Mouse (Mus musculus) stomach, postnatal 0 days (tissue): Measurements from ENCODE around the gene Lamp3. TPM values are rescaled to one million over a fixed set of nuclear protein-coding genes. Genes with fewer than 3 reads are reported as not detected.
"Not testable (repeated sequence)": the region's sequence is repeated elsewhere in the genome, so short reads cannot be mapped to it uniquely, and the experiment has no call there.

ENCODE experiments used
- ATAC-seq: fragments of 200-750 bp; cut with Nextera tagmentation; 2 replicates; pipeline ENCODE4 v1.8.0; 2017; ENCODE audit not compliant: low FRiP score, low TSS enrichment
- DNase-seq: peaks from one replicate; pipeline ENCODE4 v3.0.0-alpha.2; 2016; ENCODE audit warnings: low spot score
- H3K27ac ChIP-seq: fragments of 300-500 bp; sonication (generic); replicated peaks from 2 replicates; pipeline ENCODE4 v1.5.1; 2014; ENCODE audit warnings: mild to moderate bottlenecking, control low read depth
- H3K27me3 ChIP-seq: fragments of 300-500 bp; sonication (generic); 2 replicates; pipeline ENCODE4 v1.6.1; 2014; ENCODE audit warnings: low read length; ENCODE audit not compliant: control insufficient read depth, insufficient read depth
- H3K36me3 ChIP-seq: fragments of 300-500 bp; sonication (generic); 2 replicates; pipeline ENCODE4 v1.6.1; 2014; ENCODE audit warnings: low read length, mixed read lengths; ENCODE audit not compliant: control insufficient read depth, insufficient read depth
- H3K4me1 ChIP-seq: fragments of 300-500 bp; sonication (generic); replicated peaks from 2 replicates; pipeline ENCODE4 v1.6.1; 2014; ENCODE audit warnings: antibody characterized with exemption; ENCODE audit not compliant: control insufficient read depth, insufficient read depth
- H3K4me2 ChIP-seq: fragments of 300-500 bp; sonication (generic); replicated peaks from 2 replicates; pipeline ENCODE4 v1.6.1; 2014; ENCODE audit warnings: low read depth, mild to moderate bottlenecking, control low read depth, moderate library complexity
- H3K4me3 ChIP-seq: fragments of 300-500 bp; sonication (generic); 2 replicates; pipeline ENCODE4 v1.5.1; 2014; ENCODE audit warnings: low read depth, low read length, control low read depth
- H3K9ac ChIP-seq: fragments of 300-500 bp; sonication (generic); 2 replicates; pipeline ENCODE4 v1.6.1; 2014; ENCODE audit warnings: mild to moderate bottlenecking, low read length, control low read depth, mixed read lengths
- H3K9me3 ChIP-seq: fragments of 300-500 bp; sonication (generic); 2 replicates; pipeline ENCODE4 v1.6.1; 2016; ENCODE audit warnings: low read length; ENCODE audit not compliant: control insufficient read depth
- CTCF ChIP-seq: IDR thresholded peaks from 2 replicates; pipeline ENCODE4 v1.5.1; 2016; ENCODE audit warnings: antibody characterized with exemption, low read depth, mild to moderate bottlenecking, moderate library complexity
- EP300 ChIP-seq: optimal IDR thresholded peaks from 2 replicates; pipeline ENCODE3; 2016; ENCODE audit warnings: antibody characterized with exemption
- WGBS: fragments of 180-500 bp; shearing (Covaris S2); extraction: QIAGEN DNeasy Blood & Tissue Kit; methylation state at CpG from one replicate; pipeline ENCODE4 v1.1.7; 2014; 5-methylcytosine and 5-hydroxymethylcytosine counted together
- polyA plus RNA-seq: library from polyadenylated mRNA; unstranded; fragments of >200 nt; fragmentation: Nextera tagmentation; extraction: Ambion mirVana; gene quantifications from 2 replicates; pipeline ENCODE4 v1.2.1, GENCODE M21; 2015

Lamp3 gene
- polyA plus RNA-seq, 1 experiment from 2014 or later, result not detected

- Histone ChIP-seq H3K4me1 (no peaks in the 10 kb centered on the region), H3K9me3 (no peaks in the 10 kb centered on the region), H3K27me3 (no peaks in the 10 kb centered on the region), H3K27ac (no peak overlapping the region), H3K36me3 (no peaks in the 10 kb centered on the region), H3K4me2 (no peak overlapping the region), H3K4me3 (no peak overlapping the region), H3K9ac (no peak overlapping the region)
- 72% methylated on average over 2 of the region's 2 CpGs for WGBS
- TF ChIP-seq CTCF (no peak), EP300 (no peak)
- DNase-seq (no peak), ATAC-seq (no peak)
Measured at GRCm38 (mm10) chr16:19670768-19671357, 35.3 kb downstream of the Lamp3 start.

GRCm38 (mm10) chr16:19666312-19666711 is 39.9 kb downstream of the Lamp3 start:
- no peak overlapping the region for H3K4me2 ChIP-seq
- H3K9me3 ChIP-seq, result no peaks in the 10 kb centered on the region
- H3K9ac ChIP-seq, result no peak overlapping the region
- H3K27ac ChIP-seq, result no peak overlapping the region
- WGBS, result 38% methylated on average over 1 of the region's 1 CpGs
- H3K4me3 ChIP-seq, result no peak overlapping the region
- H3K36me3 ChIP-seq, result no peaks in the 10 kb centered on the region
- TF ChIP-seq EP300, result no peak
- TF ChIP-seq CTCF, result peak; percentile 69
- no peak for DNase-seq
- no peaks in the 10 kb centered on the region for H3K4me1 ChIP-seq
- ATAC-seq, result no peak
- no peaks in the 10 kb centered on the region for H3K27me3 ChIP-seq

DNA sequence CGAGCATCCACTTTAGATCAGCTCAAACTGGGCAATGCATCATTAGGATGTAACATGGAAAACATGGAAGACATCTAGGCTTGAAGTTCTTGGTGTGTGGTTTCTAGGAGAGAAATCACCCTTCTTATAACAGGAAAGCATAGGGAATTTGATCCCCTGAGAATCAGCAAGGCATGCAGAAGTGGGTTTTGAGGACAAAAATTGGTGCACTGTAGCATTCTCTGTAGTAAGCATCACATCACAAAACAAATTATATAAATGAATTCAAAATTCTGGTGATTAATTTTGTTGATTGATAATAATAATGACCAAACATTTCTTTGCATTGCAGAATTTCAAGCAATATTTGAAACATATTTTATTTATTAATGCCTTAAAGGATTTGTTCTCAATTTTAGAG is 76.4 kb downstream of the Lamp3 start, which contains the start of gene Olfr171:
Olfr171 (minus strand) TSS at position 101 of the 400 bp plus-strand sequence.
- TF ChIP-seq EP300, result no peak
- TF ChIP-seq CTCF, result no peak
- H3K27me3 ChIP-seq, result no peaks in the 10 kb centered on the region
- H3K36me3 ChIP-seq, result no peaks in the 10 kb centered on the region
- ATAC-seq (no peak), DNase-seq (no peak)
- 71% methylated on average over 1 of the region's 1 CpGs for WGBS
- no peaks in the 10 kb centered on the region for H3K9me3 ChIP-seq
- no peak within 1 kb of the TSS for H3K4me3 ChIP-seq
- no peak within 1 kb of the TSS for H3K27ac ChIP-seq
- H3K4me2 ChIP-seq, result no peak within 1 kb of the TSS
- no peak within 1 kb of the TSS for H3K9ac ChIP-seq
- H3K4me1 ChIP-seq, result no peaks in the 10 kb centered on the region

GRCm38 (mm10) chr16:19611782-19612181 is 94.4 kb downstream of the Lamp3 start, which contains the start of gene Olfr170:
TSS of gene Olfr170 (minus strand) at chr16:19611882.
- H3K36me3 ChIP-seq, DNase-seq, ATAC-seq, H3K4me3 ChIP-seq, H3K4me1 ChIP-seq, H3K27ac ChIP-seq, H3K4me2 ChIP-seq, H3K9me3 ChIP-seq, H3K9ac ChIP-seq, H3K27me3 ChIP-seq: not testable (repeated sequence)
- WGBS, result 83% methylated on average over 2 of the region's 2 CpGs

Other genes with a start within 250 kb of the Lamp3 start
- gene Olfr166, start 222.7 kb downstream of the Lamp3 start, polyA plus RNA-seq, result not detected in 2 replicates
- gene Olfr167, start 184.1 kb downstream of the Lamp3 start, polyA plus RNA-seq, result not detected in 2 replicates
- not detected in 2 replicates for gene Olfr168, start 170.8 kb downstream of the Lamp3 start, polyA plus RNA-seq
- not detected in 2 replicates for gene Olfr169, start 134.6 kb downstream of the Lamp3 start, polyA plus RNA-seq
- gene Olfr170, start 94.5 kb downstream of the Lamp3 start, polyA plus RNA-seq, result not detected in 2 replicates
- not detected in 2 replicates for gene Olfr171, start 76.5 kb downstream of the Lamp3 start, polyA plus RNA-seq
- 5.8 and 6.6 TPM in 2 replicates for gene B3gnt5, start 53.8 kb upstream of the Lamp3 start, polyA plus RNA-seq